Mouse (Mus musculus): ENCODE measurements around the gene St3gal4.

- TF ChIP-seq POLR2A (IDR thresholded peaks at IDR 0.05; ENCODE audit: control insufficient read depth, low read depth, low read length) (no peak), CTCF (IDR thresholded peaks at IDR 0.05; ENCODE audit: control insufficient read depth, insufficient read depth, insufficient replicate concordance, low read depth, low read length) (no peak)
These were observed 77.6 kb downstream of the St3gal4 start for GRCm38 (mm10) chr9:35041493-35041892.

Data from testis, adult 2 months (tissue).